Mouse (Mus musculus): Measurements from ENCODE around the gene Chic2. TPM values are rescaled to one million over a fixed set of nuclear protein-coding genes. Genes with fewer than 3 reads are reported as not detected.

Chic2 gene
- total RNA-seq, 2 experiments from 2014 or later, result 29.2 to 31.2 TPM

GRCm38 (mm10) chr5:74979586-74979985, 65.0 kb downstream of the Chic2 start:
- DNase-seq (ENCODE audit: low spot score in 2 of 2), result no peak

GRCm38 (mm10) chr5:74975507-74975906, 69.1 kb downstream of the Chic2 start:
- DNase-seq (ENCODE audit: low spot score in 2 of 2), result no peak

GRCm38 (mm10) chr5:74974726-74975411, 69.7 kb downstream of the Chic2 start:
- peak; percentile 76 to 81 for DNase-seq (ENCODE audit: low spot score in 2 of 2)

- DNase-seq (ENCODE audit: low spot score in 2 of 2), result peak in 1 of 2 experiments; percentile 30
These were observed 70.5 kb downstream of the Chic2 start for GRCm38 (mm10) chr5:74974061-74974581.

GRCm38 (mm10) chr5:74971418-74971817, 73.2 kb downstream of the Chic2 start:
- no peak for DNase-seq (ENCODE audit: low spot score in 2 of 2)

GRCm38 (mm10) chr5:74969341-74969740, 75.2 kb downstream of the Chic2 start:
- no peak for DNase-seq (ENCODE audit: low spot score in 2 of 2)

- no peak for DNase-seq (ENCODE audit: low spot score in 2 of 2)
These were observed 76.7 kb downstream of the Chic2 start for GRCm38 (mm10) chr5:74967882-74968281.

GRCm38 (mm10) chr5:74966891-74967290, 77.7 kb downstream of the Chic2 start:
- DNase-seq (ENCODE audit: low spot score in 2 of 2), result no peak

GRCm38 (mm10) chr5:74962771-74963170, 81.8 kb downstream of the Chic2 start:
- no peak for DNase-seq (ENCODE audit: low spot score in 2 of 2)

- peak in 1 of 2 experiments; percentile 67 for DNase-seq (ENCODE audit: low spot score in 2 of 2)
These were observed 83.6 kb downstream of the Chic2 start for GRCm38 (mm10) chr5:74960840-74961543.

- no peak for DNase-seq (ENCODE audit: low spot score in 2 of 2)
These were observed 84.3 kb downstream of the Chic2 start for GRCm38 (mm10) chr5:74960306-74960705.

GRCm38 (mm10) chr5:74957293-74958076, 87.1 kb downstream of the Chic2 start:
- DNase-seq (ENCODE audit: low spot score in 2 of 2), result no peak

- no peak for DNase-seq (ENCODE audit: low spot score in 2 of 2)
These were observed 88.2 kb downstream of the Chic2 start for GRCm38 (mm10) chr5:74956335-74956734.

GRCm38 (mm10) chr5:74955565-74955964, 89.0 kb downstream of the Chic2 start:
- DNase-seq (ENCODE audit: low spot score in 2 of 2), result no peak

- no peak for DNase-seq (ENCODE audit: low spot score in 2 of 2)
These were observed 91.6 kb downstream of the Chic2 start for GRCm38 (mm10) chr5:74952938-74953337.

GRCm38 (mm10) chr5:74951375-74951774, 93.2 kb downstream of the Chic2 start:
- no peak for DNase-seq (ENCODE audit: low spot score in 2 of 2)

GRCm38 (mm10) chr5:74949298-74949697, 95.3 kb downstream of the Chic2 start:
- no peak for DNase-seq (ENCODE audit: low spot score in 2 of 2)

GRCm38 (mm10) chr5:74948482-74948881, 96.1 kb downstream of the Chic2 start:
- no peak for DNase-seq (ENCODE audit: low spot score in 2 of 2)

All from gastrocnemius, postnatal 4 days (tissue).